Mouse (Mus musculus) gonadal fat pad, adult 2 months (tissue): ENCODE measurements around the gene R3hdm2. TPM values are rescaled to one million over a fixed set of nuclear protein-coding genes. Genes with fewer than 3 reads are reported as not detected.

Experiments used
- DNase-seq: peaks from one replicate; pipeline ENCODE4 v3.0.0-alpha.2; 2012; ENCODE audit warnings: low read depth
- polyA plus RNA-seq: library from polyadenylated mRNA; depleted of rRNA; stranded (reverse); fragments of >200 nt; gene quantifications from 2 replicates; pipeline ENCODE4 v1.2.3, GENCODE M21; 2012

Gene R3hdm2
- polyA plus RNA-seq, 1 experiment = 51.4 TPM

- no peak for DNase-seq
Measured at GRCm38 (mm10) chr10:127353909-127354895, 25.9 kb upstream of the R3hdm2 start, which contains the start of gene Inhbe. Inhbe (minus strand) TSS chr10:127354411.

GRCm38 (mm10) chr10:127355336-127355735 is 24.8 kb upstream of the R3hdm2 start:
- DNase-seq = no peak

- no peak for DNase-seq
Measured at GRCm38 (mm10) chr10:127360714-127361113, 19.4 kb upstream of the R3hdm2 start.

- no peak for DNase-seq
Measured at GRCm38 (mm10) chr10:127367116-127367515, 13.0 kb upstream of the R3hdm2 start.

- no peak for DNase-seq
Measured at GRCm38 (mm10) chr10:127368273-127368672, 11.9 kb upstream of the R3hdm2 start.

- no peak for DNase-seq
Measured at GRCm38 (mm10) chr10:127369834-127370820, 10.0 kb upstream of the R3hdm2 start, which contains the start of gene Inhbc. Inhbc (minus strand) TSS chr10:127370431.

GRCm38 (mm10) chr10:127371023-127371422 is 9.1 kb upstream of the R3hdm2 start:
- DNase-seq = no peak

- DNase-seq = no peak
Measured at GRCm38 (mm10) chr10:127377700-127378099, 2.4 kb upstream of the R3hdm2 start.

GRCm38 (mm10) chr10:127379654-127380053 is 473 bp upstream of the R3hdm2 start:
- no peak for DNase-seq

- no peak for DNase-seq
Measured at GRCm38 (mm10) chr10:127380767-127381742, 928 bp downstream of the R3hdm2 start.

GRCm38 (mm10) chr10:127381743-127382134 is 1.6 kb downstream of the R3hdm2 start:
- no peak for DNase-seq

GRCm38 (mm10) chr10:127391774-127392173 is 11.6 kb downstream of the R3hdm2 start:
- no peak for DNase-seq

GRCm38 (mm10) chr10:127404701-127405100 is 24.6 kb downstream of the R3hdm2 start:
- DNase-seq = no peak

GRCm38 (mm10) chr10:127407391-127407790 is 27.3 kb downstream of the R3hdm2 start:
- no peak for DNase-seq

GRCm38 (mm10) chr10:127412101-127412500 is 32.0 kb downstream of the R3hdm2 start:
- DNase-seq = no peak

GRCm38 (mm10) chr10:127412776-127413175 is 32.6 kb downstream of the R3hdm2 start:
- no peak for DNase-seq

GRCm38 (mm10) chr10:127413585-127413984 is 33.5 kb downstream of the R3hdm2 start:
- DNase-seq = no peak

GRCm38 (mm10) chr10:127414141-127414540 is 34.0 kb downstream of the R3hdm2 start:
- no peak for DNase-seq

- DNase-seq = no peak
Measured at GRCm38 (mm10) chr10:127420131-127420530, 40.0 kb downstream of the R3hdm2 start.

- DNase-seq = no peak
Measured at GRCm38 (mm10) chr10:127420676-127421353, 40.7 kb downstream of the R3hdm2 start.
